Mouse (Mus musculus): ENCODE results near the gene Slc7a14. TPM values are rescaled to one million over a fixed set of nuclear protein-coding genes. Genes with fewer than 3 reads are reported as not detected.

The Slc7a14 gene
- polyA plus RNA-seq (2012; rRNA removed; ENCODE audit: low replicate concordance), result not detected in 2 replicates

GRCm38 (mm10) chr3:31309934-31310787 is at the start of gene Slc7a14:
TSS of gene Slc7a14 (minus strand) at chr3:31310378.

Other genes with a start within 250 kb of the Slc7a14 start
- gene Skil, start 215.3 kb downstream of the Slc7a14 start, polyA plus RNA-seq (2012; rRNA removed; ENCODE audit: low replicate concordance), result 6.5 and 13.8 TPM in 2 replicates
- gene Cldn11, start 160.5 kb downstream of the Slc7a14 start, polyA plus RNA-seq (2012; rRNA removed; ENCODE audit: low replicate concordance), result 6.7 and 10.9 TPM in 2 replicates